Mouse (Mus musculus) left cerebral cortex, postnatal 10 days (tissue): ENCODE data around the gene H2-Ke6. TPM values are rescaled to one million over a fixed set of nuclear protein-coding genes. Genes with fewer than 3 reads are reported as not detected.

Experiments
- microRNA-seq: library from miRNA; unstranded; fragments of <30 nt; microRNA quantifications from one replicate; pipeline ENCODE4 v1.2.0, GENCODE M21; 2022
- total RNA-seq, 2 experiments: library from RNA; stranded (reverse); gene quantifications; 2 replicates each; pipeline ENCODE4 v1.2.3; 2021

The H2-Ke6 gene
- total RNA-seq, 2 experiments from 2014 or later: 29.7 to 32.0 TPM

Small RNA genes within 50 kb of the gene (microRNA-seq; reads per million reads assigned to microRNA genes)
- gene Mir219a-1 (not detected), gene Mir219c (not detected)

Other genes starting within 250 kb of the H2-Ke6 start
- gene Angptl4, start 246.2 kb downstream of the H2-Ke6 start, total RNA-seq: 1 to 10 TPM; 5.2 to 9.1 TPM
- 10 to 100 TPM; 37.9 to 38.2 TPM for gene Kank3, start 217.5 kb downstream of the H2-Ke6 start, total RNA-seq
- gene Rps28, start 203.5 kb downstream of the H2-Ke6 start, total RNA-seq: 100 to 1,000 TPM; 861 to 875 TPM
- gene Ndufa7, start 203.5 kb downstream of the H2-Ke6 start, total RNA-seq: 100 to 1,000 TPM; 225 to 228 TPM
- gene Cd320, start 185.0 kb downstream of the H2-Ke6 start, total RNA-seq: 10 to 100 TPM; 24.1 to 26.4 TPM
- not detected for gene Gm7029, start 154.2 kb downstream of the H2-Ke6 start, total RNA-seq
- 1 to 10 TPM; 3.9 to 7.1 TPM for gene Kifc1, start 137.4 kb downstream of the H2-Ke6 start, total RNA-seq
- gene Platr17, start 122.9 kb downstream of the H2-Ke6 start, total RNA-seq: 1 to 10 TPM; 1.2 TPM
- 10 to 100 TPM; 26.5 to 28.1 TPM for gene Daxx, start 118.6 kb downstream of the H2-Ke6 start, total RNA-seq
- gene Tapbp, start 112.2 kb downstream of the H2-Ke6 start, total RNA-seq: 10 to 100 TPM; 33.0 to 34.7 TPM
- 10 to 100 TPM; 35.0 to 35.8 TPM for gene Zbtb22, start 112.2 kb downstream of the H2-Ke6 start, total RNA-seq
- gene Rgl2, start 98.5 kb downstream of the H2-Ke6 start, total RNA-seq: 10 to 100 TPM; 67.1 to 68.4 TPM
- 10 to 100 TPM; 89.2 to 96.1 TPM for gene Pfdn6, start 87.7 kb downstream of the H2-Ke6 start, total RNA-seq
- gene Wdr46, start 87.4 kb downstream of the H2-Ke6 start, total RNA-seq: 10 to 100 TPM; 20.5 to 20.9 TPM
- gene B3galt4, start 76.6 kb downstream of the H2-Ke6 start, total RNA-seq: 1 to 10 TPM; 5.2 to 9.8 TPM
- gene Vps52, start 72.2 kb downstream of the H2-Ke6 start, total RNA-seq: 10 to 100 TPM; 71.3 to 77.5 TPM
- 100 to 1,000 TPM; 440 to 443 TPM for gene Rps18, start 72.1 kb downstream of the H2-Ke6 start, total RNA-seq
- gene H2-K1, start 27.7 kb downstream of the H2-Ke6 start, total RNA-seq: 10 to 100 TPM; 10.6 to 11.8 TPM
- 10 to 100 TPM; 23.2 to 24.9 TPM for gene Ring1, start 3.4 kb downstream of the H2-Ke6 start, total RNA-seq
- gene Slc39a7, start 3.6 kb upstream of the H2-Ke6 start, total RNA-seq: 100 to 1,000 TPM in 1 of 2 experiments, 10 to 100 TPM in 1; 90.7 to 101 TPM
- gene Rxrb, start 3.8 kb upstream of the H2-Ke6 start, total RNA-seq: 10 to 100 TPM; 74.8 to 78.7 TPM
- 10 to 100 TPM; 12.2 to 14.3 TPM for gene Col11a2, start 11.4 kb upstream of the H2-Ke6 start, total RNA-seq
- under 1 TPM in 1 of 2 experiments, not detected in 1; 0.55 TPM for gene H2-Oa, start 64.3 kb upstream of the H2-Ke6 start, total RNA-seq
- 10 to 100 TPM; 26.6 to 27.7 TPM for gene H2-DMa, start 91.5 kb upstream of the H2-Ke6 start, total RNA-seq
- 100 to 1,000 TPM; 266 to 271 TPM for gene Brd2, start 94.6 kb upstream of the H2-Ke6 start, total RNA-seq
- gene H2-DMb2, start 115.2 kb upstream of the H2-Ke6 start, total RNA-seq: 1 to 10 TPM in 1 of 2 experiments, under 1 TPM in 1; 0.99 to 1.4 TPM
- gene H2-DMb1, start 125.0 kb upstream of the H2-Ke6 start, total RNA-seq: 1 to 10 TPM; 1.2 to 1.8 TPM
- gene Tap1, start 159.5 kb upstream of the H2-Ke6 start, total RNA-seq: 1 to 10 TPM; 2.7 to 3.3 TPM
- gene Psmb9, start 159.7 kb upstream of the H2-Ke6 start, total RNA-seq: 1 to 10 TPM in 1 of 2 experiments, under 1 TPM in 1; 0.66 to 2.2 TPM
- 1 to 10 TPM; 1.7 TPM for gene Psmb8, start 169.7 kb upstream of the H2-Ke6 start, total RNA-seq
- 1 to 10 TPM; 2.6 to 3.0 TPM for gene Tap2, start 175.5 kb upstream of the H2-Ke6 start, total RNA-seq
- gene H2-Ob, start 210.8 kb upstream of the H2-Ke6 start, total RNA-seq: under 1 TPM in 1 of 2 experiments, not detected in 1; 0.39 TPM
- 1 to 10 TPM; 1.3 to 1.4 TPM for gene H2-Ab1, start 229.6 kb upstream of the H2-Ke6 start, total RNA-seq